Mouse (Mus musculus): ENCODE results near the gene Zfp444. TPM values are rescaled to one million over a fixed set of nuclear protein-coding genes. Genes with fewer than 3 reads are reported as not detected.
"Not testable (repeated sequence)": the region's sequence is repeated elsewhere in the genome, so short reads cannot be mapped to it uniquely, and the experiment has no call there.

Gene Zfp444
- polyA plus RNA-seq, 1 experiment from 2014 or later, result 26.3 TPM

- Histone ChIP-seq H3K27me3 (replicated peaks) (0 out of 2 replicates have a peak, but pooled peaks cover under 1% of the 10 kb centered on the region), H3K4me1 (peaks cover 33% of the 10 kb centered on the region), H3K36me3 (no peaks in the 10 kb centered on the region; the same call in 1 of the 2 replicates), H3K27ac (0 out of 2 replicates have a peak overlapping the region, but pooled peaks have one; percentile 26), H3K9me3 (replicated peaks) (no peaks in the 10 kb centered on the region), H3K4me2 (no peak overlapping the region), H3K9ac (no peak overlapping the region), H3K4me3 (no peak overlapping the region)
- 56% methylated on average over 3 of the region's 3 CpGs for WGBS (ENCODE audit: insufficient replicate concordance)
- no peak for ATAC-seq
Measured at GRCm38 (mm10) chr7:6169403-6169802, 2.6 kb upstream of the Zfp444 start.

DNA sequence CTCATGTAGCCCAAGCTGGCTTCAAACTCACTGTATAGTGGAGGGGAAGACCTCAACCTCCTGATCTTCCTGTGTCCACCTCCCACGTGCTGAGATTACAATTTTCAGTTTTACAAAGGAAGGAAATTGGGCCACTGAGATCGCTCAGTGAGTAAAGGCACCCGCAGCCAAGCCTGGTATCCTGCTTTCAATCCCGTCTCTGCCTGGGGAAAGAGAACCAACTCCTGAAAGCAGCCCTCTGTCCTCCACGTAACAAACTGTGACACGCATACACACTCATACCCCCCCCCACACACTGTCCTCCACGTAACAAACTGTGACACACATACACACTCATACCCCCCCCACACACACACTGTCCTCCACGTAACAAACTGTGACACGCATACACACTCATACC is 1.6 kb upstream of the Zfp444 start:
- no peak overlapping the region for H3K9ac ChIP-seq
- H3K9me3 ChIP-seq (replicated peaks), result no peaks in the 10 kb centered on the region
- no peaks in the 10 kb centered on the region for H3K27me3 ChIP-seq (replicated peaks)
- no peak overlapping the region for H3K4me2 ChIP-seq
- 73% methylated on average over 9 of the region's 9 CpGs for WGBS (ENCODE audit: insufficient replicate concordance)
- ATAC-seq, result no peak
- H3K36me3 ChIP-seq, result no peaks in the 10 kb centered on the region; the same call in 1 of the 2 replicates
- H3K4me1 ChIP-seq, result peaks cover 43% of the 10 kb centered on the region
- H3K4me3 ChIP-seq, result no peak overlapping the region
- 0 out of 2 replicates have a peak overlapping the region, but pooled peaks have one; percentile 1 for H3K27ac ChIP-seq

DNA sequence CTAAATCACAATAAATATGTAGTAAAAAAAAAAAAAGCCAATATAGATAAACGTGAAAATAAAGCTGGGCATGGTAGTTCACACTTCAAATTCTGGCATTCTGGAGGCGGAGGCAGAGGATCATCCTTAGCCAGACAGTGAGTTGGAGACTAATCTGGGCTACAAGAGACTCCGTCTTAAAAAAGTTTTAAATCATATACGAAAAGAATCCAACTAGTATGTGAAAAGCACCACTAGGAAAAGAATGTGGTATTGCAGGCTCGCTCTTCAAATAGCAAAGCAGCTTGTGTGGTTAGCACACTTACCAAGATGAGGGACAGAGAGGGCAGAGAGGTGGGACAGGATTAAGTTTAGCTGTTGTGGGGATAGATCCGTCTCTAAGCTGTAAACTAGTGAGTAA is 1.2 kb upstream of the Zfp444 start:
- no peak for ATAC-seq
- peak overlapping the region; percentile 80; the same call in 1 of the 2 replicates for H3K27ac ChIP-seq
- H3K4me3 ChIP-seq, result peak overlapping the region; percentile 74
- peak overlapping the region; percentile 94 for H3K4me2 ChIP-seq
- H3K4me1 ChIP-seq, result peaks cover 48% of the 10 kb centered on the region
- WGBS (ENCODE audit: insufficient replicate concordance), result 58% methylated on average over 6 of the region's 6 CpGs
- peaks cover 3% of the 10 kb centered on the region; the same call in 1 of the 2 replicates for H3K36me3 ChIP-seq
- no peaks in the 10 kb centered on the region for H3K27me3 ChIP-seq (replicated peaks)
- H3K9me3 ChIP-seq (replicated peaks), result no peaks in the 10 kb centered on the region
- H3K9ac ChIP-seq, result no peak overlapping the region

DNA sequence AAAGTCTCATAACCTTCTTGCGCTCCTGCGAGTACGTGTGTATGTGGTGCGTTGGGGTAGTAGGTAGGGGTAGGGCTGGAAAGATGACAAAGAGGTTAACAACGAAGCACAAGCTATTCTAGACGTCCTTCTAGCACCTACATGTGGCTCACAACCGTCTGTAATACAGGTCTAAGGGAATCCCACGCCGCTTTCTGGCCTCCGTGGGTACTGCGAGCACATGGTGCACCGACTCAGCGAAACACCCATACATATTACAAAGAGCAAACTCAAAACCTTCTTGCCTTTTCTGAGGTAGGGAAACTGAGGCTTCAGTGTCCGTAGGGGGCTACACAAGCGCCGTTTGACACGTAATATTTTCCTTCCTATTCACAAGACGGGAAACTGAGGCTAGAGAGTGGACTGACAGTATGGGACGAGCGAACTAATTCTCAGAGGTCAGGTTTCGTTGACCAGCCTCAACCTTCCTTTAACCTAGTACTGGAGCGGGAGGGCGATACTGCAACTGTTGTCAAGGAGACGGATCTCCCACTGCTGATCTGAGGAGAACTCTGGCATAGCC is 501 bp upstream of the Zfp444 start:
- Histone ChIP-seq H3K27ac (peak overlapping the region; percentile 80), H3K9ac (peak overlapping the region; percentile 84), H3K4me3 (peak overlapping the region; percentile 74), H3K27me3 (replicated peaks) (no peaks in the 10 kb centered on the region), H3K4me1 (peaks cover 49% of the 10 kb centered on the region), H3K36me3 (peaks cover 5% of the 10 kb centered on the region; the same call in 1 of the 2 replicates), H3K9me3 (replicated peaks) (no peaks in the 10 kb centered on the region), H3K4me2 (peak overlapping the region; percentile 94)
- ATAC-seq, result peak; percentile 48
- WGBS (ENCODE audit: insufficient replicate concordance), result 1% methylated on average over 24 of the region's 24 CpGs

GRCm38 (mm10) chr7:6172674-6173244 is 733 bp downstream of the Zfp444 start:
- Histone ChIP-seq H3K4me1 (peaks cover 49% of the 10 kb centered on the region), H3K4me3 (peak overlapping the region; percentile 74), H3K9ac (peak overlapping the region; percentile 84), H3K9me3 (replicated peaks) (no peaks in the 10 kb centered on the region), H3K4me2 (peak overlapping the region; percentile 94), H3K27me3 (replicated peaks) (no peaks in the 10 kb centered on the region), H3K36me3 (peaks cover 12% of the 10 kb centered on the region; the same call in 1 of the 2 replicates), H3K27ac (peak overlapping the region; percentile 80)
- ATAC-seq, result peak; percentile 43
- WGBS (ENCODE audit: insufficient replicate concordance), result 2% methylated on average over 28 of the region's 28 CpGs

GRCm38 (mm10) chr7:6173872-6174271 is 1.8 kb downstream of the Zfp444 start:
- Histone ChIP-seq H3K4me2 (peak overlapping the region; percentile 94), H3K9me3 (replicated peaks) (no peaks in the 10 kb centered on the region), H3K36me3 (peaks cover 21% of the 10 kb centered on the region; the same call in 1 of the 2 replicates), H3K9ac (no peak overlapping the region), H3K27me3 (replicated peaks) (no peaks in the 10 kb centered on the region), H3K4me3 (no peak overlapping the region), H3K4me1 (peaks cover 49% of the 10 kb centered on the region), H3K27ac (peak overlapping the region; percentile 50)
- no peak for ATAC-seq
- WGBS (ENCODE audit: insufficient replicate concordance), result 75% methylated on average over 8 of the region's 8 CpGs

GRCm38 (mm10) chr7:6174365-6174987 is 2.5 kb downstream of the Zfp444 start:
- peaks cover 23% of the 10 kb centered on the region; the same call in 1 of the 2 replicates for H3K36me3 ChIP-seq
- peak overlapping the region; percentile 50 for H3K27ac ChIP-seq
- H3K4me1 ChIP-seq, result peaks cover 49% of the 10 kb centered on the region
- not testable (repeated sequence) for H3K9me3 ChIP-seq (replicated peaks); ATAC-seq; H3K4me3 ChIP-seq; H3K27me3 ChIP-seq (replicated peaks); H3K9ac ChIP-seq
- H3K4me2 ChIP-seq, result peak overlapping the region; percentile 17
- WGBS (ENCODE audit: insufficient replicate concordance), result 36% methylated on average over 9 of the region's 9 CpGs

DNA sequence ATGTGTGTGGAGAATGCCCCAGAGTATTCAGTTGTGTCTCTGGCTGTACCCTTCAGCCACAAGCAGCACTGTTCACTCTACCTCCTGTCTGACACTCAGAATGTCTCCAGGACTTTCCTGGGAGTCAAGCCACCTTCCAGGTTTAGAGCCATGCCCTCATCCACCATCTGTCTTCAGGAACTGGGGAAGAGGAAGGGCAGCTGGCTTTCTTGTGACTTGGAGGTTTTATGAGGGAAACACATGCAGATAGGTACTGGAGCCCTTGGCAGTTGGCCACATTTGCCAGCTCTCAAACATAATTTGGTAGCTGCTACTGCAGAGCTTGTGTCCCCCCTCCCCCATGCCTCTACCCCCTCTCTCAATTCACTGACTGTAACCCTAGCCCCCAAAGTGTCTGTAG is 7.0 kb downstream of the Zfp444 start:
- no peak overlapping the region for H3K4me3 ChIP-seq
- no peak for ATAC-seq
- H3K27me3 ChIP-seq (replicated peaks), result no peaks in the 10 kb centered on the region
- peaks cover 33% of the 10 kb centered on the region for H3K36me3 ChIP-seq
- peaks cover 28% of the 10 kb centered on the region for H3K4me1 ChIP-seq
- H3K27ac ChIP-seq, result no peak overlapping the region
- no peak overlapping the region for H3K4me2 ChIP-seq
- H3K9ac ChIP-seq, result no peak overlapping the region
- H3K9me3 ChIP-seq (replicated peaks), result no peaks in the 10 kb centered on the region

DNA sequence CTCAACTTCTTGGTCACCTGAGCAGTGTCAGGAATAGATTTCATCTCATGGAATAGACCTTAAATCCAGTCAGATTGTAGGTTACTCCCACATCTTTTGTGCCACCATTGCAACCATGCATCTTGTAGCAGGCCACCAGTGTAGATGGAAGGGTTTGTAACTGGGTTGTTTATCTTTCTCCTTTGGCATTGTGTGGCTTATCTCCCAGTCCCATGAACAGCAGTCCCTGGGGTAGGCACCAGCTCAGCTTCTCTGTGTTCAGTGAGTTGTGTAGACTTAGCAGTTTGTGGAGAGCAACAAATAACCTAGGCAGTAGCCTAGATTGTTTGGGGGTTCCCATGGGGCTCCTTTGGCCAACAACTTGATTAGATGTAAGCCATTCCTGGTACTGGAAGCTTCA is 10.9 kb downstream of the Zfp444 start:
- peak; percentile 56; the same call in 1 of the 2 replicates for ATAC-seq
- no peaks in the 10 kb centered on the region for H3K27me3 ChIP-seq (replicated peaks)

GRCm38 (mm10) chr7:6183802-6184201 is 11.8 kb downstream of the Zfp444 start:
- peaks cover 58% of the 10 kb centered on the region for H3K36me3 ChIP-seq
- H3K27me3 ChIP-seq (replicated peaks), result 0 out of 2 replicates have a peak, but pooled peaks cover 5% of the 10 kb centered on the region
- 88% methylated on average over 19 of the region's 19 CpGs for WGBS (ENCODE audit: insufficient replicate concordance)
- H3K27ac ChIP-seq, result no peak overlapping the region
- H3K4me1 ChIP-seq, result peaks cover 9% of the 10 kb centered on the region
- H3K4me2 ChIP-seq, result no peak overlapping the region
- no peak overlapping the region for H3K4me3 ChIP-seq
- no peaks in the 10 kb centered on the region for H3K9me3 ChIP-seq (replicated peaks)
- H3K9ac ChIP-seq, result no peak overlapping the region
- ATAC-seq, result no peak

More for the DNA sequence above, 10.9 kb downstream of the Zfp444 start:
- no peak overlapping the region for H3K27ac ChIP-seq
- H3K4me2 ChIP-seq, result no peak overlapping the region
- peaks cover 57% of the 10 kb centered on the region for H3K36me3 ChIP-seq
- H3K4me3 ChIP-seq, result no peak overlapping the region
- H3K9ac ChIP-seq, result no peak overlapping the region
- no peaks in the 10 kb centered on the region for H3K9me3 ChIP-seq (replicated peaks)
- H3K4me1 ChIP-seq, result peaks cover 9% of the 10 kb centered on the region

GRCm38 (mm10) chr7:6184521-6184920 is 12.5 kb downstream of the Zfp444 start:
- H3K4me1 ChIP-seq, result peaks cover 9% of the 10 kb centered on the region
- peaks cover 62% of the 10 kb centered on the region for H3K36me3 ChIP-seq
- WGBS (ENCODE audit: insufficient replicate concordance), result 84% methylated on average over 8 of the region's 8 CpGs
- H3K4me3 ChIP-seq, result no peak overlapping the region
- H3K4me2 ChIP-seq, result no peak overlapping the region
- H3K27me3 ChIP-seq (replicated peaks), result peaks cover 12% of the 10 kb centered on the region
- ATAC-seq, result no peak
- no peak overlapping the region for H3K9ac ChIP-seq
- H3K9me3 ChIP-seq (replicated peaks), result no peaks in the 10 kb centered on the region
- H3K27ac ChIP-seq, result no peak overlapping the region

DNA sequence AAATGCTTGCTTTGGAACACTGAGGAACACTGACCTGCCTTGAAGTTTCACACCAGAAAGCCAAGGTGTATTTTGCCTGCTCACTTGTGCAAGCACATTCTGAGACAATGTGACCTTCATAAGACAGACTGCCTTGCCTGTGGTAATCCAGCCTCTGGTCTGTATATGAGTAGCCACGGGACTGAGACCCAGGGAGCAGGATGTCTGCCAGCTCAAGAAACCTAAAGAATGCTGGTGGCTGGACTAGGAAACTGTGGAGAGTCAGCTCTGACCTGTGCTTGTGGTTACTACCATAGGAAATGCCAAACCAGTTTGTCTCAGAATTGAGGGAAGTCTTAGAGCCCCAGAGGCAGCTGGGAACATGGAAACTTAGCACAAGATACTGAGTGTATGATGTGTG is 13.4 kb downstream of the Zfp444 start:
- peaks cover 18% of the 10 kb centered on the region for H3K27me3 ChIP-seq (replicated peaks)
- peaks cover 68% of the 10 kb centered on the region for H3K36me3 ChIP-seq
- no peaks in the 10 kb centered on the region for H3K9me3 ChIP-seq (replicated peaks)
- H3K4me1 ChIP-seq, result peaks cover 9% of the 10 kb centered on the region
- no peak overlapping the region for H3K27ac ChIP-seq
- no peak overlapping the region for H3K9ac ChIP-seq
- no peak for ATAC-seq
- no peak overlapping the region for H3K4me2 ChIP-seq
- H3K4me3 ChIP-seq, result no peak overlapping the region
- 61% methylated on average over 1 of the region's 1 CpGs for WGBS (ENCODE audit: insufficient replicate concordance)
